Mouse (Mus musculus) E14TG2a.4 (cell line): ENCODE measurements around the gene Gm5617.
A peak's percentile ranks its signal among the peaks of the same experiment; 100 is the strongest.

Experiments
- H3K27me3 ChIP-seq: 2 replicates; pipeline ENCODE4 v1.6.1; 2014; ENCODE audit warnings: low read length, control low read depth; ENCODE audit not compliant: insufficient read depth
- H3K36me3 ChIP-seq: 2 replicates; pipeline ENCODE4 v1.6.1; 2014; ENCODE audit warnings: low read length, control low read depth; ENCODE audit not compliant: insufficient read depth
- H3K4me1 ChIP-seq: replicated peaks from 2 replicates; pipeline ENCODE4 v1.6.1; 2014; ENCODE audit warnings: low read depth, low read length, control low read depth
- H3K4me3 ChIP-seq: replicated peaks from 2 replicates; pipeline ENCODE4 v1.5.1; 2014; ENCODE audit warnings: mild to moderate bottlenecking, low read length
- H3K9me3 ChIP-seq: 2 replicates; pipeline ENCODE4 v1.6.1; 2014; ENCODE audit warnings: low read length, control low read depth
- CTCF ChIP-seq: conservative IDR thresholded peaks from 2 replicates; pipeline ENCODE4 v1.5.1; 2014; ENCODE audit warnings: low read length
- NANOG ChIP-seq: IDR thresholded peaks from 2 replicates; pipeline ENCODE4 v1.6.1; 2014; ENCODE audit warnings: borderline replicate concordance, low read length, mixed read lengths
- POU5F1 ChIP-seq: IDR thresholded peaks from 2 replicates; pipeline ENCODE4 v1.6.1; 2014; ENCODE audit warnings: low read length, borderline replicate concordance

Gene Gm5617

GRCm38 (mm10) chr9:48480411-48481213, 14.6 kb upstream of the Gm5617 start, which contains the start of gene Rexo2:
Rexo2 (minus strand) TSS chr9:48480623.
- peaks cover 30% of the 10 kb centered on the region for H3K36me3 ChIP-seq
- peaks cover 6% of the 10 kb centered on the region; the same call in 1 of the 2 replicates for H3K27me3 ChIP-seq
- peak within 1 kb of the TSS; percentile 95 for H3K4me3 ChIP-seq
- no peaks in the 10 kb centered on the region for H3K9me3 ChIP-seq
- no peak for TF ChIP-seq CTCF
- peaks cover 22% of the 10 kb centered on the region for H3K4me1 ChIP-seq

- Histone ChIP-seq H3K27me3 (peaks cover 6% of the 10 kb centered on the region; the same call in 1 of the 2 replicates), H3K4me1 (peaks cover 22% of the 10 kb centered on the region), H3K36me3 (peaks cover 31% of the 10 kb centered on the region), H3K9me3 (no peaks in the 10 kb centered on the region), H3K4me3 (peak overlapping the region; percentile 95)
- no peak for TF ChIP-seq CTCF
- no peak for TF ChIP-seq NANOG
- TF ChIP-seq POU5F1 = no peak
Observed at GRCm38 (mm10) chr9:48481214-48482134, 13.8 kb upstream of the Gm5617 start.

GRCm38 (mm10) chr9:48495548-48495932, 298 bp downstream of the Gm5617 start:
- no peaks in the 10 kb centered on the region for H3K27me3 ChIP-seq
- H3K4me1 ChIP-seq = peaks cover 17% of the 10 kb centered on the region
- peaks cover 38% of the 10 kb centered on the region for H3K36me3 ChIP-seq
- TF ChIP-seq POU5F1 (no peak), NANOG (no peak)
- H3K4me3 ChIP-seq = peak overlapping the region; percentile 90
- no peaks in the 10 kb centered on the region for H3K9me3 ChIP-seq

GRCm38 (mm10) chr9:48501192-48501591, 6.0 kb downstream of the Gm5617 start:
- H3K4me1 ChIP-seq = peaks cover 2% of the 10 kb centered on the region
- no peak overlapping the region for H3K4me3 ChIP-seq
- peaks cover 5% of the 10 kb centered on the region; the same call in 1 of the 2 replicates for H3K36me3 ChIP-seq
- TF ChIP-seq POU5F1 = no peak
- TF ChIP-seq CTCF = no peak
- no peak for TF ChIP-seq NANOG
- H3K27me3 ChIP-seq = no peaks in the 10 kb centered on the region
- H3K9me3 ChIP-seq = no peaks in the 10 kb centered on the region

- H3K4me3 ChIP-seq = no peak overlapping the region
- no peaks in the 10 kb centered on the region for H3K27me3 ChIP-seq
- H3K4me1 ChIP-seq = no peaks in the 10 kb centered on the region
- no peaks in the 10 kb centered on the region for H3K36me3 ChIP-seq
- TF ChIP-seq NANOG (no peak), CTCF (no peak), POU5F1 (no peak)
- H3K9me3 ChIP-seq = no peaks in the 10 kb centered on the region
Observed at GRCm38 (mm10) chr9:48503001-48503400, 7.8 kb downstream of the Gm5617 start.

GRCm38 (mm10) chr9:48504741-48505365, 9.6 kb downstream of the Gm5617 start:
- no peaks in the 10 kb centered on the region for H3K9me3 ChIP-seq
- TF ChIP-seq POU5F1 (no peak), CTCF (no peak), NANOG (no peak)
- H3K36me3 ChIP-seq = no peaks in the 10 kb centered on the region
- no peaks in the 10 kb centered on the region for H3K4me1 ChIP-seq
- no peak overlapping the region for H3K4me3 ChIP-seq
- H3K27me3 ChIP-seq = no peaks in the 10 kb centered on the region; the same call in 1 of the 2 replicates

GRCm38 (mm10) chr9:48510134-48510533, 14.9 kb downstream of the Gm5617 start:
- TF ChIP-seq NANOG = no peak
- no peak for TF ChIP-seq POU5F1
- no peak for TF ChIP-seq CTCF
- no peak overlapping the region for H3K4me3 ChIP-seq
- no peaks in the 10 kb centered on the region for H3K9me3 ChIP-seq
- H3K4me1 ChIP-seq = no peaks in the 10 kb centered on the region
- no peaks in the 10 kb centered on the region; the same call in 1 of the 2 replicates for H3K27me3 ChIP-seq
- H3K36me3 ChIP-seq = no peaks in the 10 kb centered on the region

GRCm38 (mm10) chr9:48515332-48515731, 20.1 kb downstream of the Gm5617 start:
- H3K27me3 ChIP-seq = no peaks in the 10 kb centered on the region

More at GRCm38 (mm10) chr9:48515332-48515731, 20.1 kb downstream of the Gm5617 start:
- H3K9me3 ChIP-seq = no peaks in the 10 kb centered on the region
- H3K4me1 ChIP-seq = no peaks in the 10 kb centered on the region
- no peak for TF ChIP-seq CTCF
- TF ChIP-seq POU5F1 = no peak
- no peak for TF ChIP-seq NANOG
- H3K36me3 ChIP-seq = no peaks in the 10 kb centered on the region
- H3K4me3 ChIP-seq = no peak overlapping the region
